Mouse (Mus musculus): ENCODE measurements around the gene Pten. TPM values are rescaled to one million over a fixed set of nuclear protein-coding genes. Genes with fewer than 3 reads are reported as not detected.
"Not testable (repeated sequence)": the region's sequence is repeated elsewhere in the genome, so short reads cannot be mapped to it uniquely, and the experiment has no call there.

Pten gene
- polyA plus RNA-seq, 1 experiment from 2014 or later, result 7.8 TPM

DNA sequence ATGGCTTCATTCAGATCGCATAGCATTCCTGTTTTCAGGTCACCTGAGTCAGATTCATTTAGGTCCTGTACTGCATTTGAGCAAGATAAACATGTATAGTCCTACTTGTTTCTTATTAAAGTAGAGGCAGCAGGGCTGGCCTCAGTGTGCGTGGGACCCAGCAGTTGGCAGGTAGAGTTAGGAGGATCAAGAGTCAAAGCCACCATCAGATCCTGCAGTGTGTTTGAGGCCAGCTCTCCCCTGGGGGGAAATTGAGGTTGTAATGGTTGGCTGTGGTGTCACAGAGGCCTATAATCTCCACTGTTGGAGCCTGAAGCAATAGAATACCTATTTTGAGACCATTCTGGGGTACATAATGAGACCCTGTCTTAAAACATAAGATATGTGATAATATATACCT lies 50.3 kb downstream of the Pten start:
- H3K9ac ChIP-seq (ENCODE audit: low read length), result no peak overlapping the region
- H3K27ac ChIP-seq (replicated peaks; ENCODE audit: low read depth, low read length), result no peak overlapping the region
- H3K4me1 ChIP-seq (ENCODE audit: control insufficient read depth, insufficient read depth, low read length), result no peaks in the 10 kb centered on the region
- 90% methylated on average over 2 of the region's 2 CpGs for WGBS
- ATAC-seq (ENCODE audit: insufficient number of reproducible peaks, low FRiP score, low TSS enrichment, low read depth), result no peak
- no peak overlapping the region for H3K4me3 ChIP-seq (ENCODE audit: low read depth, low read length)
- no peak for DNase-seq (ENCODE audit: low spot score)
- no peaks in the 10 kb centered on the region for H3K36me3 ChIP-seq (ENCODE audit: control insufficient read depth, insufficient read depth, low read length)
- no peak overlapping the region for H3K4me2 ChIP-seq (ENCODE audit: low read depth, severe bottlenecking)
- no peaks in the 10 kb centered on the region for H3K9me3 ChIP-seq (ENCODE audit: control insufficient read depth, low read length)
- no peaks in the 10 kb centered on the region for H3K27me3 ChIP-seq (ENCODE audit: control insufficient read depth, insufficient read depth, low read length)

DNA sequence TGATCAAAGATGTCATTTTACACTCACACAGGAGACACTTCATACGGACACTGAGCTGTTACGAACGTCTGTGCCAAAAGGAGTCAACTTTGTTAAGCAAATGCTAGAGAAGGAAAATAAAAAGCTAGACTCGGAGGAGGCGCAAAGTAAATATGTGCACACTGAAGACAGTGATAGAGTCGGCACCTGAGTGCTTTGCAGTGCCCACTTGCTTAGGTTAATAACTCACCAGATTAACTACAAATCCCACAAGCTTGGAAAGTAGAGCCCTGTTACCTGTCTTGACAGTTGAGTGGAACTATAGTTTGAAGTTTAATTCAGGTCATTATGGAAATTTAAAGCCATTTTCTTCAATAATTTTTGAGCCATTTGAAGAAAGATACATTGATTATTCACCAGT lies 51.4 kb downstream of the Pten start:
- WGBS, result 89% methylated on average over 6 of the region's 6 CpGs
- no peak overlapping the region for H3K4me2 ChIP-seq (ENCODE audit: low read depth, severe bottlenecking)
- no peaks in the 10 kb centered on the region for H3K27me3 ChIP-seq (ENCODE audit: control insufficient read depth, insufficient read depth, low read length)
- no peak overlapping the region for H3K9ac ChIP-seq (ENCODE audit: low read length)
- H3K27ac ChIP-seq (replicated peaks; ENCODE audit: low read depth, low read length), result no peak overlapping the region
- H3K4me3 ChIP-seq (ENCODE audit: low read depth, low read length), result no peak overlapping the region
- no peaks in the 10 kb centered on the region for H3K9me3 ChIP-seq (ENCODE audit: control insufficient read depth, low read length)
- DNase-seq (ENCODE audit: low spot score), result no peak
- H3K4me1 ChIP-seq (ENCODE audit: control insufficient read depth, insufficient read depth, low read length), result no peaks in the 10 kb centered on the region
- no peak for ATAC-seq (ENCODE audit: insufficient number of reproducible peaks, low FRiP score, low TSS enrichment, low read depth)
- no peaks in the 10 kb centered on the region for H3K36me3 ChIP-seq (ENCODE audit: control insufficient read depth, insufficient read depth, low read length)

DNA sequence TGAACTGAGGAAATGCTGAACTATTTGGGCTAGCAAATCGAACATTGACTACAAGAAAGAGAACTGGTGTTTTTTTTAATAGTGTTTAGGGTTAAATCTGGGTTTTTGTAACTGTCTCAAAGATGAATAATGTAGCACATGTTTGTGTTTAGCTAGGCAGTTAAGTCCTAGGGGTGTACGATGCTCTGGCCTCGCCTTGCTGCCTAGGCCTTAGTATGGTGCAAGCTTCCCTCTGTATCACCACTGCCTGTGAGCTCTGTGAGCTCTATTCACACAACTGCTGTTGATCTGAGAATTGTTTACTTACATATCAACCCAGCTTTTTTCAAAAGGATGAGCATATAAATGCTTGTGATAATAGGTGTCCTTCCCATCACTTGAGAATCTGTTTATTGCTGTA lies 51.8 kb downstream of the Pten start:
- 80% methylated on average over 3 of the region's 3 CpGs for WGBS
- no peak for ATAC-seq (ENCODE audit: insufficient number of reproducible peaks, low FRiP score, low TSS enrichment, low read depth)
- Histone ChIP-seq H3K9ac (ENCODE audit: low read length) (no peak overlapping the region), H3K27me3 (ENCODE audit: control insufficient read depth, insufficient read depth, low read length) (no peaks in the 10 kb centered on the region), H3K27ac (replicated peaks; ENCODE audit: low read depth, low read length) (no peak overlapping the region), H3K36me3 (ENCODE audit: control insufficient read depth, insufficient read depth, low read length) (no peaks in the 10 kb centered on the region), H3K4me3 (ENCODE audit: low read depth, low read length) (no peak overlapping the region), H3K9me3 (ENCODE audit: control insufficient read depth, low read length) (no peaks in the 10 kb centered on the region), H3K4me1 (ENCODE audit: control insufficient read depth, insufficient read depth, low read length) (no peaks in the 10 kb centered on the region), H3K4me2 (ENCODE audit: low read depth, severe bottlenecking) (no peak overlapping the region)
- no peak for DNase-seq (ENCODE audit: low spot score)

DNA sequence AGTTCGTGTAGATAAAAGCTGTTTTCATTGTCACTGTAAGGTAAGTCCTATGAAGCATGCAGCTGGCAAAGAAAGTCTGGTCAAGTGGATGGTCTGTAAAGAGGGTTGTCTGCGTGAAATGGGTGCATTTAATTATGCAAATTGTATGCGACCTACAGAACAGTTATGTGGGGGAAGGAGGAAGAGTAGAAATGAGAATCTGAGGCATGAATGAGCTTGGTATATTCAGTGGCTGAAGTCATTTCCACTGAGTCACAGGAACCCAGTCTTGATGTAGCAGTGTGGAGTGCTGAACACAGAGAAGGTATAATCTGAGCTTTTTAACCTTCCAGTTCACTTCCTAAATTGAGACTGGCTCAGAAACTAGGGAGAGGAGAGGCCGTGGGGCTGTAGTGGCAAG lies 61.5 kb downstream of the Pten start:
- no peak for ATAC-seq (ENCODE audit: insufficient number of reproducible peaks, low FRiP score, low TSS enrichment, low read depth)
- 87% methylated on average over 4 of the region's 4 CpGs for WGBS
- no peak for DNase-seq (ENCODE audit: low spot score)
- Histone ChIP-seq H3K27me3 (ENCODE audit: control insufficient read depth, insufficient read depth, low read length) (no peaks in the 10 kb centered on the region), H3K27ac (replicated peaks; ENCODE audit: low read depth, low read length) (no peak overlapping the region), H3K9me3 (ENCODE audit: control insufficient read depth, low read length) (no peaks in the 10 kb centered on the region), H3K36me3 (ENCODE audit: control insufficient read depth, insufficient read depth, low read length) (no peaks in the 10 kb centered on the region; the same call in 1 of the 2 replicates), H3K4me2 (ENCODE audit: low read depth, severe bottlenecking) (no peak overlapping the region), H3K4me1 (ENCODE audit: control insufficient read depth, insufficient read depth, low read length) (no peaks in the 10 kb centered on the region), H3K4me3 (ENCODE audit: low read depth, low read length) (no peak overlapping the region), H3K9ac (ENCODE audit: low read length) (no peak overlapping the region)

DNA sequence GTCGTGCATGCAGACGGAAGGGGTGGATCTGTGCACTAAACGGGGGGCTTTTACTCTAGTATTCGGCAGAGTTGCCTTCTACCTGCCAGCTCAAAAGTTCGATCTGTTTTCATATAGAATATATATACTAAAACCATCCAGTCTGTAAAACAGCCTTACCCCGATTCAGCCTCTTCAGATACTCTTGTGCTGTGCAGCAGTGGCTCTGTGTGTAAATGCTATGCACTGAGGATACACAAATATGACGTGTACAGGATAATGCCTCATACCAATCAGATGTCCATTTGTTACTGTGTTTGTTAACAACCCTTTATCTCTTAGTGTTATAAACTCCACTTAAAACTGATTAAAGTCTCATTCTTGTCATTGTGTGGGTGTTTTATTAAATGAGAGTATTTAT lies 65.7 kb downstream of the Pten start:
- WGBS, result no CpG with 5 or more reads among the region's 7 CpGs
- not testable (repeated sequence) for ATAC-seq (ENCODE audit: insufficient number of reproducible peaks, low FRiP score, low TSS enrichment, low read depth)

DNA sequence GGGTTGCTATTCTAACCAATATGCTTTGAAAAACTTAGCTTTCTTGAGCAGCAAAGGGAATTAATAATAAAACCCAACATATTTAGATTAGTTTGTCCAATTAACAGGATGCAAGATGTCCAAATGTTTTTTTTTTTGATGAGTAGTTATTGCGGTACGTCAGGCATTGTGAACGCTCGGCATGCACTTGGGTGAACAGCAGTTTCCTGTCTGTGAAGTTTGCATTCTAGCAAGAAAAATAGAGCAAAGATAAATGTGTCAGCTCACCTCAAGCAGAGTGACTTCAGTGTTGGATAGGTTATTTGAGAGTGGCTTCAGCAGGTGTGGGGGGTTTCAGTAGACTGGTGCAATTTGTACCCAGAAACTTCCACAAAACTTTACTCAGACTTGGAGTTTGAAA lies 69.3 kb downstream of the Pten start:
- H3K36me3 ChIP-seq (ENCODE audit: control insufficient read depth, insufficient read depth, low read length), result no peaks in the 10 kb centered on the region
- WGBS, result 91% methylated on average over 4 of the region's 4 CpGs
- no peak overlapping the region for H3K4me3 ChIP-seq (ENCODE audit: low read depth, low read length)
- H3K27ac ChIP-seq (replicated peaks; ENCODE audit: low read depth, low read length), result no peak overlapping the region
- DNase-seq (ENCODE audit: low spot score), result no peak
- no peaks in the 10 kb centered on the region for H3K27me3 ChIP-seq (ENCODE audit: control insufficient read depth, insufficient read depth, low read length)
- no peak overlapping the region for H3K9ac ChIP-seq (ENCODE audit: low read length)
- H3K4me1 ChIP-seq (ENCODE audit: control insufficient read depth, insufficient read depth, low read length), result no peaks in the 10 kb centered on the region
- no peaks in the 10 kb centered on the region for H3K9me3 ChIP-seq (ENCODE audit: control insufficient read depth, low read length)
- H3K4me2 ChIP-seq (ENCODE audit: low read depth, severe bottlenecking), result no peak overlapping the region
- no peak for ATAC-seq (ENCODE audit: insufficient number of reproducible peaks, low FRiP score, low TSS enrichment, low read depth)

More for the DNA sequence above, 65.7 kb downstream of the Pten start:
- not testable (repeated sequence) for H3K4me1 ChIP-seq (ENCODE audit: control insufficient read depth, insufficient read depth, low read length); H3K27ac ChIP-seq (replicated peaks; ENCODE audit: low read depth, low read length); DNase-seq (ENCODE audit: low spot score); H3K4me2 ChIP-seq (ENCODE audit: low read depth, severe bottlenecking); H3K27me3 ChIP-seq (ENCODE audit: control insufficient read depth, insufficient read depth, low read length); H3K9ac ChIP-seq (ENCODE audit: low read length); H3K9me3 ChIP-seq (ENCODE audit: control insufficient read depth, low read length); H3K36me3 ChIP-seq (ENCODE audit: control insufficient read depth, insufficient read depth, low read length); H3K4me3 ChIP-seq (ENCODE audit: low read depth, low read length)

DNA sequence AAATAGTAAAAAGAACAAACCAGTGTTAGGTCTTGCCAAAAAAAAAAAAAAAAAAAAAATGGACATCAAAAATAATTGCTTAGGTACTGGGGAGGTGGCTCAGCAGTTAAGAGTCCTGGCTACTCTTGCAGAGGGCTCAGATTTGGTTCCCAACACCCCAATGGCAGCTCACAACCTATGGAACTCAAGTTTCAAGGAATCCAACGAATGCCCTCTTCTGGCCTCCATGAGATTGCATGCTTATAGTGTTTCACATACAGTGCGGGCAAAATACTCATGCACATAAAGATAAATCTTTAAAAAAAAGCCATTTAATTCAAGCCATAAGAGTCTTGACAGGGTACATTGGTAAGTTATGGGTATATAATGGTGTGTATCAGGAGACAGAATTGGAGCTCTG lies 72.6 kb downstream of the Pten start:
- 95% methylated on average over 2 of the region's 2 CpGs for WGBS
- no peak for DNase-seq (ENCODE audit: low spot score)
- Histone ChIP-seq H3K36me3 (ENCODE audit: control insufficient read depth, insufficient read depth, low read length) (no peaks in the 10 kb centered on the region), H3K4me3 (ENCODE audit: low read depth, low read length) (no peak overlapping the region), H3K4me2 (ENCODE audit: low read depth, severe bottlenecking) (no peak overlapping the region), H3K27ac (replicated peaks; ENCODE audit: low read depth, low read length) (no peak overlapping the region), H3K9ac (ENCODE audit: low read length) (no peak overlapping the region), H3K4me1 (ENCODE audit: control insufficient read depth, insufficient read depth, low read length) (no peaks in the 10 kb centered on the region), H3K9me3 (ENCODE audit: control insufficient read depth, low read length) (no peaks in the 10 kb centered on the region), H3K27me3 (ENCODE audit: control insufficient read depth, insufficient read depth, low read length) (no peaks in the 10 kb centered on the region)
- no peak for ATAC-seq (ENCODE audit: insufficient number of reproducible peaks, low FRiP score, low TSS enrichment, low read depth)

DNA sequence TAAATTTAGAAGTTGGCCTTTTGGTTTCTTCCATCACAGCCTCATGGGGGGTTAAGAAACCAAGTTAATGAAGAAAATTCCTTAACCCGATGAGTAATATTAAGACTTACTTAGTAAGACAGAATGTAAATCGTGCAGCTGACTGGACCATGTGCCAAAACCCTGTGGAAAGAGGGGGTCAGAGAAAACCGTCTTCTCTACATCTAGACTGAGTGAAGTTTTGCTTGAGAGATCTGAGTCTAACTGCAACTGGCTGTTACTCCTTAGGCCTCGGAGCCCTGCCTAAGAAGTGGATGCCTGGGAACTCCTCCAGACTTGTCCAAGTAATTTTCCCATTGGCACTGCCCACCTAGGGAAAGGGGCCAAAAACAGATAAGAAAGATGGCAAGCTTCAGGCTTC lies 74.0 kb downstream of the Pten start:
- ATAC-seq (ENCODE audit: insufficient number of reproducible peaks, low FRiP score, low TSS enrichment, low read depth) (no peak), DNase-seq (ENCODE audit: low spot score) (no peak)
- Histone ChIP-seq H3K27ac (replicated peaks; ENCODE audit: low read depth, low read length) (no peak overlapping the region), H3K4me3 (ENCODE audit: low read depth, low read length) (no peak overlapping the region), H3K36me3 (ENCODE audit: control insufficient read depth, insufficient read depth, low read length) (no peaks in the 10 kb centered on the region), H3K4me1 (ENCODE audit: control insufficient read depth, insufficient read depth, low read length) (no peaks in the 10 kb centered on the region), H3K9ac (ENCODE audit: low read length) (no peak overlapping the region), H3K4me2 (ENCODE audit: low read depth, severe bottlenecking) (no peak overlapping the region), H3K9me3 (ENCODE audit: control insufficient read depth, low read length) (no peaks in the 10 kb centered on the region), H3K27me3 (ENCODE audit: control insufficient read depth, insufficient read depth, low read length) (no peaks in the 10 kb centered on the region)
- 93% methylated on average over 4 of the region's 4 CpGs for WGBS

DNA sequence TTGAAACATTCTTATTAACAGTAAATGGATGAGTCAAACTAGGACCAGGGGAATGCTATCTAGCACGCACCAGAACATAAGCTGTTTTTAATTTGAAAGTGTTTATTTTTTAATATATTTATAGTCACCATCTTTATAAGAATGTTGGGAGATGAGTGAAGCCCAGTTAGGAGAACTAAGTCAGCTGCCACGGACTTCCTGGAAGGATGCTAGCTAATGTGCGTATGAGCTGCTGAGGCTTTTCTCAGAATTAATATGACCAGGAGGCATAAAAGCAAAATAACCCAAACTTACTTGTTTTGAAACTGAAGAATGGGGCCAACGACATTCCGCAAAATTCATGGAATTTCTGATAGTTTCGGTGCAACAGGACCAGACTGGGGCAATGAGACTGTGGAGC lies 83.2 kb downstream of the Pten start:
- no peaks in the 10 kb centered on the region for H3K36me3 ChIP-seq (ENCODE audit: control insufficient read depth, insufficient read depth, low read length)
- H3K9ac ChIP-seq (ENCODE audit: low read length), result no peak overlapping the region
- no peak overlapping the region for H3K4me3 ChIP-seq (ENCODE audit: low read depth, low read length)
- ATAC-seq (ENCODE audit: insufficient number of reproducible peaks, low FRiP score, low TSS enrichment, low read depth) (no peak), DNase-seq (ENCODE audit: low spot score) (no peak)
- H3K4me2 ChIP-seq (ENCODE audit: low read depth, severe bottlenecking), result no peak overlapping the region
- no peaks in the 10 kb centered on the region for H3K9me3 ChIP-seq (ENCODE audit: control insufficient read depth, low read length)
- H3K27ac ChIP-seq (replicated peaks; ENCODE audit: low read depth, low read length), result no peak overlapping the region
- H3K27me3 ChIP-seq (ENCODE audit: control insufficient read depth, insufficient read depth, low read length), result no peaks in the 10 kb centered on the region
- WGBS, result 89% methylated on average over 6 of the region's 6 CpGs
- no peaks in the 10 kb centered on the region for H3K4me1 ChIP-seq (ENCODE audit: control insufficient read depth, insufficient read depth, low read length)

Measured in limb, embryonic 11.5 days (tissue).